Mouse (Mus musculus) midbrain, embryonic 14.5 days (tissue): ENCODE measurements around the gene Osbpl8. TPM values are rescaled to one million over a fixed set of nuclear protein-coding genes. Genes with fewer than 3 reads are reported as not detected.
A peak's percentile ranks its signal among the peaks of the same experiment; 100 is the strongest.

ENCODE experiments used
- ATAC-seq: fragments of 200-750 bp; cut with Nextera tagmentation; 2 replicates; pipeline ENCODE4 v1.8.0; 2017; ENCODE audit warnings: moderate number of reproducible peaks, moderate library complexity; ENCODE audit not compliant: low FRiP score, low TSS enrichment
- DNase-seq: peaks from one replicate; pipeline ENCODE4 v3.0.0-alpha.2; 2015
- H3K27ac ChIP-seq: fragments of 300-500 bp; sonication (generic); replicated peaks from 2 replicates; pipeline ENCODE4 v1.5.1; 2014; ENCODE audit warnings: mild to moderate bottlenecking, low read depth, low read length, moderate library complexity
- H3K27me3 ChIP-seq: fragments of 300-500 bp; sonication (generic); 2 replicates; pipeline ENCODE4 v1.6.1; 2014; ENCODE audit warnings: low read length, control low read depth, mixed read lengths; ENCODE audit not compliant: control insufficient read depth, insufficient read depth
- H3K36me3 ChIP-seq: fragments of 300-500 bp; sonication (generic); 2 replicates; pipeline ENCODE4 v1.6.1; 2014; ENCODE audit warnings: low read length, control low read depth; ENCODE audit not compliant: control insufficient read depth, insufficient read depth
- H3K4me1 ChIP-seq: fragments of 300-500 bp; sonication (generic); 2 replicates; pipeline ENCODE4 v1.6.1; 2014; ENCODE audit warnings: mild to moderate bottlenecking, antibody characterized with exemption, low read length, control low read depth; ENCODE audit not compliant: control insufficient read depth, insufficient read depth
- H3K4me2 ChIP-seq: fragments of 300-500 bp; sonication (generic); 2 replicates; pipeline ENCODE4 v1.6.1; 2014; ENCODE audit warnings: mild to moderate bottlenecking, low read length, moderate library complexity
- H3K4me3 ChIP-seq: fragments of 300-500 bp; sonication (generic); replicated peaks from 2 replicates; pipeline ENCODE4 v1.5.1; 2014; ENCODE audit warnings: low read depth, low read length
- H3K9ac ChIP-seq: fragments of 300-500 bp; sonication (generic); replicated peaks from 2 replicates; pipeline ENCODE4 v1.6.1; 2014; ENCODE audit warnings: mild to moderate bottlenecking, low read length, moderate library complexity
- H3K9me3 ChIP-seq: fragments of 300-500 bp; sonication (generic); 2 replicates; pipeline ENCODE4 v1.6.1; 2016; ENCODE audit warnings: low read length, control low read depth, mixed read lengths; ENCODE audit not compliant: control insufficient read depth
- WGBS: fragments of 180-500 bp; shearing (Covaris S2); extraction: QIAGEN DNeasy Blood & Tissue Kit; methylation state at CpG from one replicate; pipeline ENCODE4 v1.1.7; 2014; 5-methylcytosine and 5-hydroxymethylcytosine counted together
- polyA plus RNA-seq: library from polyadenylated mRNA; unstranded; fragments of >200 nt; fragmentation: Nextera tagmentation; extraction: Ambion mirVana; gene quantifications from 2 replicates; pipeline ENCODE4 v1.2.1, GENCODE M21; 2014

Gene Osbpl8
- polyA plus RNA-seq, 1 experiment from 2014 or later: 19.0 TPM

DNA sequence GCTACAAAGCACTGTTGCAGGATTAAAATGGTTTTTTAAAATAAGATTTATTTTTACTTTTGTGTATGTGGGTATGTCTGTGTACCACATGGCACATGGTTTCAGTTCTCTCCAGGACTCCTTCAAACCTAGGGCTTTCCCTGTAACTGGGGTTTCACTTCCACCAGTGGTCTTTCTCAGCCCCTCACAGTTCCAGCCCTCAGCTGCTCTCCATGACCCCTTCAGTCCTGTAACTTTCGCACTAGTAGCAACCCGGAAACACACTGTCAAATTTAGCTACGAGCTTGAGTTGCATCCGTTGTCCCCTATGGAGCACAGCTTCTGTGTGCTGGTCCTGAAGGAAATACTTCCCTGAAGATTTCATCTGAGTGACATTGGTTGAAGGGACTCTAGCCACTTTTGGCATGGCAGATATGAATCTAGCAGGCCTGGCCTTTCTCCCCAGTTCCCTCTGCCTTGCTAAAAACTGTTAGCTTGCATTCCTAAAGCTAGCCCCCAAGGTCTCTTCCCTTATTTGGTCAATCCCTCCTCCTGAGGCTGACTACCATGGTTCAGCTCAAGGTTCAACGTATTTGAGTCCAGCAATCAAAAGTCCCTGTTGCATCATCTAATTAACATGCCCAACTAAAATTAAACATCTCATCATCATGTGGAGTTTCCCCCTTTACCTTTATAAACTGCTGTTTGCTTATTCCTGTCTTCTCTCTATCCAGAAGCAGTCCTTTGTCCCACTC lies 4.6 kb upstream of the Osbpl8 start:
- Histone ChIP-seq H3K4me3 (no peak overlapping the region), H3K4me1 (peaks cover 4% of the 10 kb centered on the region; the same call in 1 of the 2 replicates), H3K9ac (no peak overlapping the region), H3K27ac (no peak overlapping the region), H3K27me3 (no peaks in the 10 kb centered on the region), H3K9me3 (no peaks in the 10 kb centered on the region), H3K4me2 (no peak overlapping the region), H3K36me3 (no peaks in the 10 kb centered on the region)
- WGBS: 82% methylated on average over 5 of the region's 5 CpGs
- ATAC-seq (no peak), DNase-seq (no peak)

GRCm38 (mm10) chr10:111160540-111160939 lies 4.0 kb upstream of the Osbpl8 start:
- ATAC-seq: no peak
- H3K36me3 ChIP-seq: no peaks in the 10 kb centered on the region
- no peak overlapping the region for H3K9ac ChIP-seq
- no peak overlapping the region for H3K4me2 ChIP-seq
- DNase-seq: no peak
- WGBS: 86% methylated on average over 3 of the region's 3 CpGs
- H3K9me3 ChIP-seq: no peaks in the 10 kb centered on the region
- peaks cover 4% of the 10 kb centered on the region; the same call in 1 of the 2 replicates for H3K4me1 ChIP-seq
- no peak overlapping the region for H3K4me3 ChIP-seq
- no peaks in the 10 kb centered on the region for H3K27me3 ChIP-seq
- no peak overlapping the region for H3K27ac ChIP-seq

DNA sequence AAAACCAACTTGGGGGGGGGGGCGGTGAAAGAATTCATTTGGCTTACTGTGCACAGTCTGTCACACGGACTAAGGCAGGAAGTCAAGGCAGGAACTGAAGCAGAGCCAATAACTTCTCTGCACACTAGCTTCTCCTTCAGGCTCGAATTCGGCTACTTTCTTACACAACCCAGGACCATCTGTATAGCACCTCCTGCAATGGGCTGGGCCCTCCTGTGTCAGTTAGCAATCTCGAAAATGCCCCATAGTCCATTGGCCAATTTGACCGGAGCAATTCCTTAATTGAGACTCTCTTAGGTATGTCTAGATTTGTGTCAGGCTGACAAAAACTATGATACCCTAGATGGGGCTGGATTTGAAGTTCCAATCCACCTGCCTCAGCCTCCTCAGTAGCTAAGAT lies 3.2 kb upstream of the Osbpl8 start:
- WGBS: 90% methylated on average over 6 of the region's 6 CpGs
- H3K27me3 ChIP-seq: no peaks in the 10 kb centered on the region
- no peak for ATAC-seq
- no peak for DNase-seq
- no peak overlapping the region for H3K4me2 ChIP-seq
- no peak overlapping the region for H3K9ac ChIP-seq
- H3K27ac ChIP-seq: no peak overlapping the region
- H3K4me3 ChIP-seq: no peak overlapping the region
- peaks cover 8% of the 10 kb centered on the region for H3K4me1 ChIP-seq
- no peaks in the 10 kb centered on the region for H3K36me3 ChIP-seq
- H3K9me3 ChIP-seq: no peaks in the 10 kb centered on the region

GRCm38 (mm10) chr10:111163025-111163424 lies 1.5 kb upstream of the Osbpl8 start:
- Histone ChIP-seq H3K36me3 (no peaks in the 10 kb centered on the region), H3K27ac (no peak overlapping the region), H3K9ac (no peak overlapping the region), H3K9me3 (no peaks in the 10 kb centered on the region), H3K4me2 (no peak overlapping the region), H3K27me3 (no peaks in the 10 kb centered on the region), H3K4me3 (no peak overlapping the region), H3K4me1 (peaks cover 16% of the 10 kb centered on the region)
- WGBS: 80% methylated on average over 3 of the region's 3 CpGs
- no peak for DNase-seq
- ATAC-seq: no peak

GRCm38 (mm10) chr10:111163601-111164240 lies 831 bp upstream of the Osbpl8 start:
- no peak for DNase-seq
- H3K9ac ChIP-seq: peak overlapping the region; percentile 65; the same call in 1 of the 2 replicates
- WGBS: 34% methylated on average over 9 of the region's 9 CpGs

DNA sequence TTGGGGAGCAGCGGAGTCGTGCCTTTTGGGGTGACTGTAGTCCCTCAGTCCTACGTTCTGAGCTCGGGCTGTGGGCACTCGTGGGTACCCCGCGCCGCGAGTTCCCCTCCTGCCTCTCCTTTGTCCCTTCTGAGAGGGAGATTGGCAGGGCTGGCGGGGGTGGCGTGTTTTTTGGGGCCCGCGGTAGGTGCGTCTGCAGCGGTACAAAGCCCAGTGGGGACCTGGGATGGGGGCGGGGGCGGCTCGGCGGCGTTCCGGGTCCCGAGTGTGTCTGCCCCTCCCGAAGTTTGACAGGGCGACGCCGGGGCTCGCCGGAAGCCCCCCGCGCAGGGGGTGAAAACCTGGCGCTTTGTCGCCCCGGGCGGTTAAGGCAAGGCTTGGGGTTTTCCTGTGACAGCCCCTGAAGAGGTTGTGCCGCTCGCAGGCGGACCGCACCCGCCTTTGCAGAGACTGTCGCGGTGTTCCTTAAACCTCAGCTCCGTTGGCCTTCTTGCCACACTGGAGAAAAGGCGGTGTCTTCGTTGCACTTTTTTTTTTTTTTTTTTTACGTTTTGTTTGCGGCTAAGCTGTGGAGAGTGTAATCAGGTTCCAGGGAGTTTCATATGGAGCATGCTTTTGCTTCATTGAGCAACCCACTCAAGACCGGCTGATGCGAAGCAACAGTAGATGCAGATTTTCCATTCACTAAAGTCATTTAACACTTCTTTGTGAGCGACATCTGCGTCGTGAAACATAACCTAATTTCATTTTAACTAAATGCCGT lies 848 bp downstream of the Osbpl8 start:
- under 1% methylated on average over 52 of the region's 52 CpGs for WGBS

More at GRCm38 (mm10) chr10:111163601-111164240, 831 bp upstream of the Osbpl8 start:
- H3K4me3 ChIP-seq: peak overlapping the region; percentile 97
- peak overlapping the region; percentile 95 for H3K27ac ChIP-seq
- H3K27me3 ChIP-seq: no peaks in the 10 kb centered on the region
- no peaks in the 10 kb centered on the region for H3K36me3 ChIP-seq
- no peaks in the 10 kb centered on the region for H3K9me3 ChIP-seq
- no peak for ATAC-seq
- peak overlapping the region; percentile 60 for H3K4me2 ChIP-seq
- peaks cover 16% of the 10 kb centered on the region for H3K4me1 ChIP-seq

GRCm38 (mm10) chr10:111166057-111166841 lies 1.7 kb downstream of the Osbpl8 start:
- ATAC-seq: no peak
- Histone ChIP-seq H3K27me3 (no peaks in the 10 kb centered on the region), H3K4me3 (peak overlapping the region; percentile 97), H3K27ac (no peak overlapping the region), H3K9me3 (no peaks in the 10 kb centered on the region), H3K4me1 (peaks cover 16% of the 10 kb centered on the region), H3K4me2 (peak overlapping the region; percentile 60), H3K9ac (peak overlapping the region; percentile 90; the same call in 1 of the 2 replicates), H3K36me3 (no peaks in the 10 kb centered on the region)
- DNase-seq: peak; percentile 21
- 35% methylated on average over 4 of the region's 4 CpGs for WGBS

More for the DNA sequence above, 848 bp downstream of the Osbpl8 start:
- no peaks in the 10 kb centered on the region for H3K27me3 ChIP-seq
- peak overlapping the region; percentile 97 for H3K4me3 ChIP-seq
- H3K4me2 ChIP-seq: peak overlapping the region; percentile 60
- H3K4me1 ChIP-seq: peaks cover 16% of the 10 kb centered on the region
- peak; percentile 77 for DNase-seq
- peak; percentile 74 for ATAC-seq
- H3K9me3 ChIP-seq: no peaks in the 10 kb centered on the region
- H3K9ac ChIP-seq: peak overlapping the region; percentile 90
- H3K27ac ChIP-seq: peak overlapping the region; percentile 95
- no peaks in the 10 kb centered on the region for H3K36me3 ChIP-seq

GRCm38 (mm10) chr10:111167444-111167843 lies 2.9 kb downstream of the Osbpl8 start:
- Histone ChIP-seq H3K27me3 (no peaks in the 10 kb centered on the region), H3K36me3 (no peaks in the 10 kb centered on the region), H3K9ac (no peak overlapping the region), H3K27ac (no peak overlapping the region), H3K4me1 (peaks cover 16% of the 10 kb centered on the region), H3K4me3 (no peak overlapping the region), H3K9me3 (no peaks in the 10 kb centered on the region), H3K4me2 (no peak overlapping the region)
- ATAC-seq (no peak), DNase-seq (no peak)
- WGBS: 97% methylated on average over 4 of the region's 4 CpGs
